Mouse (Mus musculus) midbrain, postnatal 0 days (tissue): Measurements from ENCODE around the gene Atp6v0a1. TPM values are rescaled to one million over a fixed set of nuclear protein-coding genes. Genes with fewer than 3 reads are reported as not detected.

Experiments used
- ATAC-seq: fragments of 200-750 bp; cut with Nextera tagmentation; 2 replicates; pipeline ENCODE4 v1.8.0; 2017; ENCODE audit warnings: moderate number of reproducible peaks, mild to moderate bottlenecking, moderate TSS enrichment, moderate library complexity; ENCODE audit not compliant: low FRiP score
- DNase-seq: peaks from one replicate; pipeline ENCODE4 v3.0.0-alpha.2; 2015; ENCODE audit warnings: low spot score
- H3K27ac ChIP-seq: fragments of 300-500 bp; sonication (generic); 2 replicates; pipeline ENCODE4 v1.5.1; 2014; ENCODE audit warnings: low read depth, mild to moderate bottlenecking, low read length, mixed read lengths
- H3K27me3 ChIP-seq: fragments of 300-500 bp; sonication (generic); 2 replicates; pipeline ENCODE4 v1.6.1; 2014; ENCODE audit warnings: low read length, control low read depth, mixed read lengths; ENCODE audit not compliant: insufficient read depth
- H3K36me3 ChIP-seq: fragments of 300-500 bp; sonication (generic); 2 replicates; pipeline ENCODE4 v1.6.1; 2014; ENCODE audit warnings: low read length, control low read depth, mixed read lengths; ENCODE audit not compliant: insufficient read depth
- H3K4me1 ChIP-seq: fragments of 300-500 bp; sonication (generic); 2 replicates; pipeline ENCODE4 v1.6.1; 2014; ENCODE audit warnings: mild to moderate bottlenecking, control low read depth, antibody characterized with exemption, low read length, mixed read lengths; ENCODE audit not compliant: insufficient read depth
- H3K4me2 ChIP-seq: fragments of 300-500 bp; sonication (generic); 2 replicates; pipeline ENCODE4 v1.6.1; 2014; ENCODE audit warnings: low read depth, mild to moderate bottlenecking, low read length, mixed read lengths; ENCODE audit not compliant: poor library complexity, severe bottlenecking
- H3K4me3 ChIP-seq: fragments of 300-500 bp; sonication (generic); 2 replicates; pipeline ENCODE4 v1.5.1; 2014; ENCODE audit warnings: low read depth, mild to moderate bottlenecking, low read length, moderate library complexity
- H3K9ac ChIP-seq: fragments of 300-500 bp; sonication (generic); replicated peaks from 2 replicates; pipeline ENCODE4 v1.6.1; 2014; ENCODE audit warnings: mild to moderate bottlenecking, low read length, moderate library complexity, mixed read lengths; ENCODE audit not compliant: poor library complexity, severe bottlenecking
- H3K9me3 ChIP-seq: fragments of 300-500 bp; sonication (generic); 2 replicates; pipeline ENCODE4 v1.6.1; 2016; ENCODE audit warnings: low read length, control low read depth
- CTCF ChIP-seq: IDR thresholded peaks from 2 replicates; pipeline ENCODE4 v1.5.1; 2016; ENCODE audit warnings: antibody characterized with exemption, mild to moderate bottlenecking
- WGBS: fragments of 180-500 bp; shearing (Covaris S2); extraction: QIAGEN DNeasy Blood & Tissue Kit; methylation state at CpG from one replicate; pipeline ENCODE4 v1.1.7; 2014; 5-methylcytosine and 5-hydroxymethylcytosine counted together
- polyA plus RNA-seq: library from polyadenylated mRNA; unstranded; fragments of >200 nt; fragmentation: Nextera tagmentation; extraction: Ambion mirVana; gene quantifications from 2 replicates; pipeline ENCODE4 v1.2.1, GENCODE M21; 2015
- total RNA-seq: library from RNA; depleted of rRNA; stranded (reverse); fragments of >200 nt; gene quantifications from 2 replicates; pipeline ENCODE4 v1.2.3, GENCODE M21; 2014

Gene Atp6v0a1
- total and polyA plus RNA-seq, 2 experiments from 2014 or later = 204 to 242 TPM

GRCm38 (mm10) chr11:101055418-101055817 lies 46.2 kb downstream of the Atp6v0a1 start:
- DNase-seq (no peak), ATAC-seq (no peak)
- no peaks in the 10 kb centered on the region for H3K9me3 ChIP-seq
- TF ChIP-seq CTCF = no peak
- H3K4me1 ChIP-seq = no peaks in the 10 kb centered on the region
- H3K9ac ChIP-seq = no peak overlapping the region
- H3K4me3 ChIP-seq = no peak overlapping the region
- no peak overlapping the region for H3K4me2 ChIP-seq
- 80% methylated on average over 14 of the region's 14 CpGs for WGBS
- peaks cover 91% of the 10 kb centered on the region for H3K36me3 ChIP-seq
- H3K27ac ChIP-seq = no peak overlapping the region
- no peaks in the 10 kb centered on the region for H3K27me3 ChIP-seq

DNA sequence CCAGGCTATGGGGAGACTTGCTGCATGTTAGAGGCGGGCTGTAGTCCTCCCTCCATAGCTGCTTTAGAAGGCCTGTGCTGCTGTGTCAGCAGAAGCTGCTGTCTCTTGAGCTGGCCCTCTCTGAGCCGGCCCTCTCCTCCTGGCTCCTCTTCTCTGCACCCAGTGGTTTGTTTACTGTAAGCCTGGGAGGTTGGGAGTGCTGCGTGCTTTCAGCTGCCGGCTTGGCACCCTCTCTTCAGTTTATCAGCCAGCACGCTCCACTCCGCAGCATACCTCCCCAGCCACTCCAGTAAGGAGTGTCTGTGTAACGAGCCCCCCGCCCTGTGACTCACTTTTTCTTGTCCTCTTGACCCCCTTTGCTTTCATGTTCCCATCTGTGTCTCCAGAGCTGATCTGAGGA lies 47.6 kb downstream of the Atp6v0a1 start:
- Histone ChIP-seq H3K36me3 (peaks cover 85% of the 10 kb centered on the region), H3K4me1 (no peaks in the 10 kb centered on the region), H3K4me3 (no peak overlapping the region), H3K27me3 (no peaks in the 10 kb centered on the region), H3K27ac (no peak overlapping the region), H3K4me2 (no peak overlapping the region), H3K9ac (no peak overlapping the region), H3K9me3 (no peaks in the 10 kb centered on the region)
- WGBS = 57% methylated on average over 8 of the region's 8 CpGs
- ATAC-seq (no peak), DNase-seq (no peak)
- TF ChIP-seq CTCF = no peak

- Histone ChIP-seq H3K4me1 (no peaks in the 10 kb centered on the region), H3K9ac (no peak overlapping the region), H3K27me3 (no peaks in the 10 kb centered on the region), H3K4me3 (no peak overlapping the region), H3K9me3 (no peaks in the 10 kb centered on the region), H3K27ac (no peak overlapping the region), H3K36me3 (peaks cover 85% of the 10 kb centered on the region), H3K4me2 (no peak overlapping the region)
- WGBS = 35% methylated on average over 5 of the region's 5 CpGs
- peak; percentile 82 for DNase-seq
- no peak for ATAC-seq
- TF ChIP-seq CTCF = peak; percentile 82
Measured at GRCm38 (mm10) chr11:101057860-101058259, 48.6 kb downstream of the Atp6v0a1 start.

GRCm38 (mm10) chr11:101058726-101059125 lies 49.5 kb downstream of the Atp6v0a1 start:
- TF ChIP-seq CTCF = no peak
- Histone ChIP-seq H3K27me3 (no peaks in the 10 kb centered on the region), H3K4me2 (no peak overlapping the region), H3K4me1 (no peaks in the 10 kb centered on the region), H3K9ac (no peak overlapping the region), H3K4me3 (no peak overlapping the region), H3K9me3 (no peaks in the 10 kb centered on the region), H3K27ac (no peak overlapping the region), H3K36me3 (peaks cover 85% of the 10 kb centered on the region)
- 84% methylated on average over 5 of the region's 5 CpGs for WGBS
- ATAC-seq = no peak
- DNase-seq = no peak

DNA sequence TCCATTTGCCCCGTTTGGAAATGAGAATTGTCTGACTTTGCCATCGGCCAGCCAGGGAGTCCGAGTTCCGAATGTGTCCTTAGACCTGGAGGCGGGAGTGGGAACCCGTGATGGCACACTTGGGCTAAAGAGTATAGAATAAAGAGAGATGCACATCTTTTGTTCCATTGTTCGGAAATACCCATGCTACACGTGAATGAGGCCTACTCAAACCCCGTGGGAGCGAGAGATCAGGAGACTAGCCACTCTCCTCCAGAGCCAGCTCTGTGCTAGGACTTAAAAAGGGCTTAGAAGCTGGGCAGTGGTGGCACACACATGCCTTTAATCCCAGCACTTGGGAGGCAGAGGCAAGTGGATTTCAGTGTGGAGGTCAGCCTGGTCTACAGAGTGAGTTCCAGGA lies 50.2 kb downstream of the Atp6v0a1 start:
- no peak overlapping the region for H3K9ac ChIP-seq
- H3K9me3 ChIP-seq = no peaks in the 10 kb centered on the region
- no peak for TF ChIP-seq CTCF
- peak overlapping the region; percentile 57 for H3K27ac ChIP-seq
- H3K4me2 ChIP-seq = no peak overlapping the region
- no peak overlapping the region for H3K4me3 ChIP-seq
- H3K27me3 ChIP-seq = no peaks in the 10 kb centered on the region
- peaks cover 82% of the 10 kb centered on the region for H3K36me3 ChIP-seq
- H3K4me1 ChIP-seq = no peaks in the 10 kb centered on the region
- ATAC-seq (no peak), DNase-seq (no peak)
- WGBS = 70% methylated on average over 10 of the region's 10 CpGs

DNA sequence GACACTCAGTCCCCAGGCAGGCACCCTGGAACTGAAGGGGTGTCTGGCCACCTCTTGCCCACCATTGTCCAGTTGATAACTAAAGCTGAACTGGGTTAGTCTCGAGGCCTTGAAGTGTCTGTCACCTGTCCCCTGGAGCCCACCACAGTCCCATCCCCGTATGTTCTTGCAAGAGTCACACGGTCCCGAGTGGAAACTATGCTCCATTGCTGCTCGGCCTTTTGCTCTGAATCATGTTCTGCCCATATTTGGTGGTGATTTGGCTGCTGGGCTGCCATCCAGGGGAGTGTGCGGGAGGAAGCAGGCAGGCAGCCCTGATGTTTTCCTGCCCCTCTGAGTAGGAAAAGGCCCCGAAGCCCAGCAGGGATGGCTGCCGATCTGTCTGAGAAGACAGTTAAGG lies 50.9 kb downstream of the Atp6v0a1 start:
- no peaks in the 10 kb centered on the region for H3K9me3 ChIP-seq
- DNase-seq = no peak
- ATAC-seq = no peak
- H3K27ac ChIP-seq = peak overlapping the region; percentile 57; the same call in 1 of the 2 replicates
- no peak for TF ChIP-seq CTCF
- H3K9ac ChIP-seq = 0 out of 2 replicates have a peak overlapping the region, but pooled peaks have one; percentile 19
- no peaks in the 10 kb centered on the region for H3K27me3 ChIP-seq
- H3K4me2 ChIP-seq = no peak overlapping the region
- 67% methylated on average over 8 of the region's 8 CpGs for WGBS
- H3K4me3 ChIP-seq = no peak overlapping the region
- no peaks in the 10 kb centered on the region for H3K4me1 ChIP-seq
- peaks cover 78% of the 10 kb centered on the region for H3K36me3 ChIP-seq
